Mouse (Mus musculus) bone marrow, adult 2 months (tissue): Measurements from ENCODE around the gene Epha6.

Experiments used
- CTCF ChIP-seq: fragments of 200-500 bp; IDR thresholded peaks from 2 replicates; pipeline ENCODE4 v1.5.1; 2011; ENCODE audit warnings: low read length, control low read depth; ENCODE audit not compliant: control insufficient read depth, insufficient read depth
- POLR2A ChIP-seq: fragments of 200-500 bp; IDR thresholded peaks from 2 replicates; pipeline ENCODE4 v1.6.1; 2011; ENCODE audit warnings: low read depth, mild to moderate bottlenecking, control low read depth, low read length, borderline replicate concordance; ENCODE audit not compliant: control insufficient read depth

DNA sequence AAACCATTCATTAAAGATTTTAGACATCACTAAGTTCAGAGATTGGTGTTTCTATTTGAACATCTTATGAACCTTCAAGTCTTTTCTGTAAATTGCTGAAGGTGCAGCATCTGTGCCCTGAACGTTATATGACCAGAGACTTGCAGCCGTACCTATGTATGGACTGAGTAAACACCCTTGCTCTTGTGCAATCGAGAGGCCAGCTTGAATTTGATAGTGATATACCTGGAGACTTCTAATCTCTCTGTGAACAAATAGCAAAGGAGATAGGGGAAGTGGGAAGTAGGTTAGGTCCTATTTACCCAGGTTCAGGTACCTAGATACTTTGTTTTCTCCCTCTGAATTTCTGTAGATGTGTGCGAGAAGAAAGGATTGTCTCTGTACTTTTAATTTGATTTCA lies 854.4 kb downstream of the Epha6 start:
- TF ChIP-seq CTCF, result no peak
- no peak for TF ChIP-seq POLR2A
